Mouse (Mus musculus) G1E (cell line): ENCODE results near the gene Rnf150.

Source experiments
- CTCF ChIP-seq: IDR thresholded peaks from 2 replicates; pipeline ENCODE4 v1.5.1; 2012; ENCODE audit warnings: low read depth, low read length, inconsistent platforms, mixed read lengths
- GATA1 ChIP-seq: IDR thresholded peaks from 2 replicates; pipeline ENCODE4 v1.6.1; 2012; ENCODE audit warnings: borderline replicate concordance, low read length, inconsistent platforms, mixed read lengths
- GATA2 ChIP-seq: IDR thresholded peaks from 2 replicates; pipeline ENCODE4 v1.6.1; 2012; ENCODE audit warnings: low read depth, low read length, inconsistent platforms, borderline replicate concordance

- no peak for TF ChIP-seq CTCF
- TF ChIP-seq GATA1: no peak
- no peak for TF ChIP-seq GATA2
Measured at GRCm38 (mm10) chr8:82866251-82866650, 3.1 kb downstream of the Rnf150 start.
